Mouse (Mus musculus) embryonic facial prominence, embryonic 11.5 days (tissue): ENCODE measurements around the gene 1700021F05Rik. TPM values are rescaled to one million over a fixed set of nuclear protein-coding genes. Genes with fewer than 3 reads are reported as not detected.
A peak's percentile ranks its signal among the peaks of the same experiment; 100 is the strongest.

ENCODE experiments used
- ATAC-seq: fragments of 200-750 bp; cut with Nextera tagmentation; replicated peaks from 2 replicates; pipeline ENCODE4 v1.8.0; 2017; ENCODE audit warnings: low read depth; ENCODE audit not compliant: insufficient number of reproducible peaks, low FRiP score, low TSS enrichment
- DNase-seq: peaks from one replicate; pipeline ENCODE4 v3.0.0-alpha.2; 2015; ENCODE audit warnings: low spot score
- H3K27ac ChIP-seq: fragments of 300-500 bp; sonication (generic); replicated peaks from 2 replicates; pipeline ENCODE4 v1.5.1; 2014; ENCODE audit warnings: mild to moderate bottlenecking, low read depth, low read length, control low read depth
- H3K27me3 ChIP-seq: fragments of 300-500 bp; sonication (generic); 2 replicates; pipeline ENCODE4 v1.6.1; 2014; ENCODE audit warnings: mild to moderate bottlenecking, low read length, moderate library complexity, mixed read lengths; ENCODE audit not compliant: control insufficient read depth, insufficient read depth
- H3K36me3 ChIP-seq: fragments of 300-500 bp; sonication (generic); replicated peaks from 2 replicates; pipeline ENCODE4 v1.6.1; 2014; ENCODE audit warnings: low read depth, mild to moderate bottlenecking, low read length, moderate library complexity, mixed read lengths; ENCODE audit not compliant: control insufficient read depth, insufficient read depth
- H3K4me1 ChIP-seq: fragments of 300-500 bp; sonication (generic); 2 replicates; pipeline ENCODE4 v1.6.1; 2014; ENCODE audit warnings: low read length, mixed read lengths; ENCODE audit not compliant: control insufficient read depth, insufficient read depth
- H3K4me2 ChIP-seq: fragments of 300-500 bp; sonication (generic); 2 replicates; pipeline ENCODE4 v1.6.1; 2014; ENCODE audit warnings: low read depth, mild to moderate bottlenecking, control low read depth, low read length, moderate library complexity
- H3K4me3 ChIP-seq: fragments of 300-500 bp; sonication (generic); 2 replicates; pipeline ENCODE4 v1.5.1; 2014; ENCODE audit warnings: low read depth, low read length, control low read depth
- H3K9ac ChIP-seq: fragments of 300-500 bp; sonication (generic); replicated peaks from 2 replicates; pipeline ENCODE4 v1.6.1; 2014; ENCODE audit warnings: mild to moderate bottlenecking, control low read depth, low read length
- H3K9me3 ChIP-seq: fragments of 300-500 bp; sonication (generic); replicated peaks from 2 replicates; pipeline ENCODE4 v1.6.1; 2016; ENCODE audit warnings: mild to moderate bottlenecking, low read length, inconsistent platforms, mixed read lengths; ENCODE audit not compliant: control insufficient read depth
- WGBS: fragments of 180-500 bp; shearing (Covaris S2); extraction: QIAGEN DNeasy Blood & Tissue Kit; methylation state at CpG from one replicate; pipeline ENCODE4 v1.1.7; 2014; 5-methylcytosine and 5-hydroxymethylcytosine counted together
- polyA plus RNA-seq: library from polyadenylated mRNA; unstranded; fragments of >200 nt; fragmentation: Nextera tagmentation; extraction: Ambion mirVana; gene quantifications from 2 replicates; pipeline ENCODE4 v1.2.1, GENCODE M21; 2014

The 1700021F05Rik gene
- polyA plus RNA-seq, 1 experiment from 2014 or later: 68.6 TPM

DNA sequence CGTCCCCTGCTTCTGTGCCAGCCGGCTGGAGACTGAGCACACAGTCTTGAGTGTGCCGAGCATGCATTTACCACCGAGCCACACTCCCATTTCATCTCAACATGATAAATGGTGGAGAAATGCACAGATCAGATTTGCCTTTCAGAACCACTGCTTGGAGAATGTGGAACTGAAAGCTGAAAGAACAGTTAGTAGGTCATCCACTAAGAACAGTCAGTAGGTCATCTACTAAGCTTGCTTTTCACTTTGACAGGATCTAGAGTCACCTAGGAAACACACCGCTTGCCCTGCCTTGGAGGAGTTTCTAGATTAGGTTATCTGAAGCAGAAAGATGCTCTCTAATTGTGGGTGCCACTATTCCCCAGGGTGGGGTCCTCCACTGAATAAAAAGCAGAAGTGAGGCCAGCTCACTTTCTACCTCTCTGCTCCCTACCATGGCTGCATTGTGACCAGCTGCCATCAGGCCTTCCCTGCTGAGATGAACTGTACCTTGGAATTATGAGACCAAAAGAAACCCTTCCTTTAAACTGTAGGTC is 16.9 kb upstream of the 1700021F05Rik start:
- no peaks in the 10 kb centered on the region for H3K4me1 ChIP-seq
- no peak overlapping the region for H3K9ac ChIP-seq
- no peak overlapping the region for H3K4me3 ChIP-seq
- no peak for ATAC-seq
- no peaks in the 10 kb centered on the region for H3K9me3 ChIP-seq
- DNase-seq: no peak
- no peak overlapping the region for H3K27ac ChIP-seq
- H3K36me3 ChIP-seq: no peaks in the 10 kb centered on the region
- H3K4me2 ChIP-seq: no peak overlapping the region
- no peaks in the 10 kb centered on the region for H3K27me3 ChIP-seq
- 88% methylated on average over 5 of the region's 5 CpGs for WGBS

DNA sequence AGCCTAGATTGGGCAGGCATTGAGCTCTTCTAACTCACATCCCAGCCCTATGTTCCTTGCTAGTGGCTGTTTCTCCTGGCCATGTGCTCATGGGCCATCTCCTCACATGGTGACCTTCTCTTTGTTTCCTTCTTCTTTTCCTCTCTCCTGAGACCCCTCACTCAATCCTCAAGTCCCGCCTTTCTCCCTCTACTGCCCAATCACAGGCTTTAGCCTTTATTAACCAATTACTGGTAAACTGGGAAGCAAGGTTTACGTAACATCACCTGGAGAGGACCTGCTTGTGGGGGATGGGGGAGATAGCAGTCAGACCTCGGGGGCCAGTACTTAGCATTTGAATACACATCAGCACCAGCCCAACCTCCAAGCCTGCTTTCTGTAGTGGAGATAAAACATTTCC is 10.6 kb upstream of the 1700021F05Rik start:
- Histone ChIP-seq H3K27me3 (no peaks in the 10 kb centered on the region), H3K27ac (no peak overlapping the region), H3K4me2 (no peak overlapping the region), H3K36me3 (no peaks in the 10 kb centered on the region), H3K9ac (no peak overlapping the region), H3K4me1 (no peaks in the 10 kb centered on the region), H3K4me3 (no peak overlapping the region), H3K9me3 (no peaks in the 10 kb centered on the region)
- DNase-seq: no peak
- ATAC-seq: no peak
- WGBS: 23% methylated on average over 3 of the region's 3 CpGs

DNA sequence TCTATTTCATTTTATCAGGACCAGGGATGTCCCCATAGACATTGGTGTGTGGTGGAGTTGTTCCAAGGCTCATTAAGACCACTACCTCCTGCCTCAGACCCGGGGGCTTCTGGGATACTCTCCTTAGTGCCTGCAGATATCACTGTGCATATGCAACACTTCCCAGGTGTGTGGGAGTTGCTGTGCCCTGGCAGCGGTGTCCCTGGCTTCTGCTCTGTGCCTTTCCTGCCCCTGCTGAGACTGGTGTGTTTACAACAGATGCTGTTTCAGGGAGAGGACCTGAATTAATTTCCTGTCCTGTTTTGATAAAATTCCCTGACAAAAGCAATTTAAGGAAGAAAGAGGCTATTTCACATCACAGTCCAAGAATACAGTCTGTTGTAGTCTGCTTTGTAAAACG is 10.1 kb upstream of the 1700021F05Rik start:
- WGBS: 33% methylated on average over 3 of the region's 3 CpGs

DNA sequence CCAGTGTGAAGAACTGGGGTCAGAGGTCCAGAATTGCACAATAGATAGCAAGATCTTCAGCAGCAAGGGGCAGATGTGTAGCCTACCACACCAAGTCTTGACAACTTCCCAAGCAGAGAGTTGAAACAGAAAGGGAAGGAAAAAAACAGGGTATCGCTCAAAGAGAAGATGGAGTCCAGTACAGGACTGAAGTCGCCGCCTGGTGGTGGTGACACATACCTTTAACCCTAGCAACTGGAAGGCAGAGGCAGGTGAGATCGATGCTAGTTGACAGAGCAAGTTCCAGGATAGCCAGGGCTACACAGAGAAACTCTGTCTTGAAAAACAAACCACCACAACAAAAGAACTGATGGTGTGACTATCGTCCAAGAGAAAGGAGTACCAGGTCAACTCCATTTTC is 8.6 kb upstream of the 1700021F05Rik start:
- WGBS: 70% methylated on average over 5 of the region's 5 CpGs
- Histone ChIP-seq H3K9ac (no peak overlapping the region), H3K4me1 (no peaks in the 10 kb centered on the region), H3K4me2 (no peak overlapping the region), H3K36me3 (no peaks in the 10 kb centered on the region), H3K9me3 (no peaks in the 10 kb centered on the region), H3K27ac (no peak overlapping the region), H3K4me3 (no peak overlapping the region), H3K27me3 (no peaks in the 10 kb centered on the region)
- DNase-seq (peak; percentile 26), ATAC-seq (no peak)

More for the DNA sequence above, 10.1 kb upstream of the 1700021F05Rik start:
- Histone ChIP-seq H3K36me3 (no peaks in the 10 kb centered on the region), H3K4me3 (no peak overlapping the region), H3K4me2 (no peak overlapping the region), H3K27ac (no peak overlapping the region), H3K27me3 (no peaks in the 10 kb centered on the region), H3K9me3 (no peaks in the 10 kb centered on the region), H3K9ac (no peak overlapping the region), H3K4me1 (no peaks in the 10 kb centered on the region)
- no peak for DNase-seq
- no peak for ATAC-seq

DNA sequence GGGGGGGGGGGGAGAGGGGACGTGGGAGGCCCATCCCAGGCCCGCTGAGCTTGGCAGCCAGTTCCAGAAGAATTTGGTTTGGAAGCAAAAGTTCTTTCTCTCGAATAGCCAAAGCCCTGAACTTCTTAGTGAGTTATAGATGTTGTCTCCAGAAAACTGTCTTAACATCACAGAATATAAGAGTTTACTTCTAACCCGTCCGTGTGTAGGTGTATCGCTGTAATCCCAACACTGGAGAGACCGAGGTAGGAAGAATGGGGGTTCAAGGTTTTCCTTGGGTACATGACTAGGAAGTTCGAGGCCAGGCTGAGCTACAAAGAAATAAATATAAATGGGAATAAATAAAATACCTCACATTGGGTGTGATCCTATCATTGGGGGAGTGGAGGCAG is 355 bp upstream of the 1700021F05Rik start:
- H3K36me3 ChIP-seq: no peaks in the 10 kb centered on the region
- H3K27me3 ChIP-seq: no peaks in the 10 kb centered on the region
- peak overlapping the region; percentile 37; the same call in 1 of the 2 replicates for H3K4me2 ChIP-seq
- peak overlapping the region; percentile 91 for H3K4me3 ChIP-seq
- 51% methylated on average over 7 of the region's 8 CpGs for WGBS
- H3K27ac ChIP-seq: no peak overlapping the region
- DNase-seq (no peak), ATAC-seq (peak; percentile 1; the same call in 1 of the 2 replicates)
- no peaks in the 10 kb centered on the region for H3K4me1 ChIP-seq
- H3K9me3 ChIP-seq: no peaks in the 10 kb centered on the region
- H3K9ac ChIP-seq: no peak overlapping the region; the same call in 1 of the 2 replicates

DNA sequence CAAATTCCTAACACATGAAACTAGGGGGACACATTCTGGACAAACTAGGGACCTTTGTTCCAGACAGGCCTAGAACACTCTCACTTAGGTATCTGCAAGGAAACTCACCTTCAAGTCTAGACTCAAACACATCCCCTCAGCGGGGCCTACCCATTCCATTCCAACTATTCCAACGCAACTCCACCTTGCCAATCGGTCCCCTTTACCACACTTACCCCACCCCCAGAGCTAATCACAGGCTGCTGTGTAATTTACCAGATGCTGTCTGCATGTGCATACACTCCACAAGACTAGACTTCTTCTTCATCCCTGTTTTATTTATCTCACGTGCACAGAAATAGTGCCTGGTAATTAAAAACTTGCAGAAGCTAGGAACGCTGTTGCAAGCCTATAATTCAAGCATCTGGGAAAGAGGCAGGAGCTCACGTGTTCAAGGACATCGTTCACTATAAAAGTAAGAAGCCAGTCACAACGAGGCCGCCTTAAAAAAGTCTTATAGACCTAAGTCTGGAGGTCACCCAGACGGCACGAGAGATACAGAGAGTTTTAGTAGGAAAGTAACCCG is 966 bp downstream of the 1700021F05Rik start:
- H3K27ac ChIP-seq: no peak overlapping the region
- ATAC-seq: no peak
- H3K4me3 ChIP-seq: peak overlapping the region; percentile 91
- no peaks in the 10 kb centered on the region for H3K36me3 ChIP-seq
- 21% methylated on average over 12 of the region's 12 CpGs for WGBS
- no peaks in the 10 kb centered on the region for H3K27me3 ChIP-seq
- no peak for DNase-seq
- H3K4me2 ChIP-seq: peak overlapping the region; percentile 37
- H3K9ac ChIP-seq: peak overlapping the region; percentile 88
- no peaks in the 10 kb centered on the region for H3K4me1 ChIP-seq
- no peaks in the 10 kb centered on the region for H3K9me3 ChIP-seq

DNA sequence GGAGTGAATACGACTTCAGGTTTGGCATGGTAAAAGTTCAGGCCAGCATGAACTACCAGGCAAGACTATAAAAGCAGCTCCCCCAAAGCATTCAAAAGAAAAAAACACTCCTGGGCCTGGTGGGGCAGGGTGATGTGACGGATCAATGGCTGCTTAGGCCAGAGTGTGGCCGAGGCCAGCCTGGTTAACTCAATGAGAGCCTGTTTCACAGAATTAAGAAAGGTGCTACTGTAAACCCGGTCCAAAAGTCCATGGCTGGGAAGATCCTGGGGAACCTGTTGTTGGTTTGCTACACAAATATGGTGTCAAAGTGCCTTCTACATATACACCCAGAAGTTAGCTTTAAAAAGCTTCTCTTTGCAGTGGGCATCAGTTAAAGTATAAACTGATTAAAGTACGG is 2.0 kb downstream of the 1700021F05Rik start:
- H3K9ac ChIP-seq: no peak overlapping the region
- no peaks in the 10 kb centered on the region for H3K4me1 ChIP-seq
- no peak overlapping the region for H3K27ac ChIP-seq
- H3K4me2 ChIP-seq: no peak overlapping the region
- no peaks in the 10 kb centered on the region for H3K36me3 ChIP-seq
- no peaks in the 10 kb centered on the region for H3K27me3 ChIP-seq
- no peaks in the 10 kb centered on the region for H3K9me3 ChIP-seq
- 89% methylated on average over 5 of the region's 5 CpGs for WGBS
- ATAC-seq (no peak), DNase-seq (no peak)
- H3K4me3 ChIP-seq: no peak overlapping the region

DNA sequence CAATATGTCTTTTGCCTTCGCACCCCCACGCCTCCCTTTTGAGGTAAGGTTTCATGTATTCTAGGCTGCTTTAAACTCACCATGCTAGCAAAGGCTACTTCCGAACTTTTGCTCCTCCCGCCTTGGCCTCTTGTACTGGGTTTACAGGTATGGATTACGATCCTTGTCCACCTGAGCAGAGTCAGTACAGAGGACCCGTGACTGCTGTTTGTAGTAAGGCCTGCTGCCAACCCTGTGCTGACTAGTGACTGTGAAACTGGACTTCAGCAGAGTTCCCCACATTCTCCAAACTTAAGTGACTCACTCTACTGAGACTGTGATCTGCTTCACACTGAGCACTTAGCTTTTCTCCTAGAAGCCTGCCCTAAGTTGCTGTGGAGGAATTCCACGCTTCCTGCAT is 3.1 kb downstream of the 1700021F05Rik start:
- H3K4me2 ChIP-seq: no peak overlapping the region
- no peak overlapping the region for H3K4me3 ChIP-seq
- H3K27me3 ChIP-seq: no peaks in the 10 kb centered on the region
- no peaks in the 10 kb centered on the region for H3K9me3 ChIP-seq
- H3K9ac ChIP-seq: no peak overlapping the region
- WGBS: 93% methylated on average over 7 of the region's 7 CpGs
- no peak overlapping the region for H3K27ac ChIP-seq
- DNase-seq: no peak
- H3K36me3 ChIP-seq: no peaks in the 10 kb centered on the region; the same call in 1 of the 2 replicates
- no peak for ATAC-seq
- no peaks in the 10 kb centered on the region for H3K4me1 ChIP-seq
